Mouse (Mus musculus) limb, embryonic 14.5 days (tissue): Measurements from ENCODE around the gene Tspan13. TPM values are rescaled to one million over a fixed set of nuclear protein-coding genes. Genes with fewer than 3 reads are reported as not detected.

ENCODE experiments used
- ATAC-seq: fragments of 200-750 bp; cut with Nextera tagmentation; 2 replicates; pipeline ENCODE4 v1.8.0; 2017; ENCODE audit warnings: low read depth, moderate number of reproducible peaks, moderate TSS enrichment; ENCODE audit not compliant: low FRiP score
- DNase-seq: peaks from one replicate; pipeline ENCODE4 v3.0.0-alpha.2; 2015; ENCODE audit warnings: low spot score
- H3K27ac ChIP-seq: fragments of 300-500 bp; sonication (generic); replicated peaks from 2 replicates; pipeline ENCODE4 v1.5.1; 2014; ENCODE audit warnings: low read depth, mild to moderate bottlenecking, low read length, moderate library complexity, mixed read lengths
- H3K27me3 ChIP-seq: fragments of 300-500 bp; sonication (generic); 2 replicates; pipeline ENCODE4 v1.6.1; 2014; ENCODE audit warnings: low read length, mixed read lengths; ENCODE audit not compliant: control insufficient read depth, insufficient read depth
- H3K36me3 ChIP-seq: fragments of 300-500 bp; sonication (generic); 2 replicates; pipeline ENCODE4 v1.6.1; 2014; ENCODE audit warnings: mild to moderate bottlenecking, low read length, moderate library complexity, mixed read lengths; ENCODE audit not compliant: control insufficient read depth, insufficient read depth
- H3K4me1 ChIP-seq: fragments of 300-500 bp; sonication (generic); 2 replicates; pipeline ENCODE4 v1.6.1; 2014; ENCODE audit warnings: antibody characterized with exemption, low read length, mixed read lengths; ENCODE audit not compliant: control insufficient read depth, insufficient read depth
- H3K4me2 ChIP-seq: fragments of 300-500 bp; sonication (generic); replicated peaks from 2 replicates; pipeline ENCODE4 v1.6.1; 2014; ENCODE audit warnings: low read depth, mild to moderate bottlenecking, low read length, moderate library complexity; ENCODE audit not compliant: severe bottlenecking
- H3K4me3 ChIP-seq: fragments of 300-500 bp; sonication (generic); replicated peaks from 2 replicates; pipeline ENCODE4 v1.5.1; 2014; ENCODE audit warnings: low read length
- H3K9ac ChIP-seq: fragments of 300-500 bp; sonication (generic); 2 replicates; pipeline ENCODE4 v1.6.1; 2014; ENCODE audit warnings: mild to moderate bottlenecking, low read depth, low read length, moderate library complexity; ENCODE audit not compliant: severe bottlenecking
- H3K9me3 ChIP-seq: fragments of 300-500 bp; sonication (generic); 2 replicates; pipeline ENCODE4 v1.6.1; 2016; ENCODE audit warnings: low read length; ENCODE audit not compliant: control insufficient read depth
- POLR2A ChIP-seq: fragments of 200-500 bp; IDR thresholded peaks from 2 replicates; pipeline ENCODE4 v1.8.0; 2012; ENCODE audit warnings: inconsistent platforms, mild to moderate bottlenecking, moderate library complexity, borderline replicate concordance; ENCODE audit not compliant: insufficient read depth, insufficient read length; ENCODE audit errors: extremely low read depth
- WGBS: fragments of 180-500 bp; shearing (Covaris S2); extraction: QIAGEN DNeasy Blood & Tissue Kit; methylation state at CpG from one replicate; pipeline ENCODE4 v1.1.7; 2014; 5-methylcytosine and 5-hydroxymethylcytosine counted together
- polyA plus RNA-seq, 2 experiments: library from polyadenylated mRNA; depleted of rRNA in 1 of 2; stranded (reverse) in 1 of 2; unstranded in 1 of 2; fragments of >200 nt; fragmentation: Nextera tagmentation in 1 of 2; extraction: Ambion mirVana in 1 of 2; gene quantifications; 2 replicates each; pipeline versions ENCODE4 v1.2.1 to v1.2.3; 2012 to 2014

Gene Tspan13
- polyA plus RNA-seq, 2 experiments = 38.3 to 40.4 TPM

DNA sequence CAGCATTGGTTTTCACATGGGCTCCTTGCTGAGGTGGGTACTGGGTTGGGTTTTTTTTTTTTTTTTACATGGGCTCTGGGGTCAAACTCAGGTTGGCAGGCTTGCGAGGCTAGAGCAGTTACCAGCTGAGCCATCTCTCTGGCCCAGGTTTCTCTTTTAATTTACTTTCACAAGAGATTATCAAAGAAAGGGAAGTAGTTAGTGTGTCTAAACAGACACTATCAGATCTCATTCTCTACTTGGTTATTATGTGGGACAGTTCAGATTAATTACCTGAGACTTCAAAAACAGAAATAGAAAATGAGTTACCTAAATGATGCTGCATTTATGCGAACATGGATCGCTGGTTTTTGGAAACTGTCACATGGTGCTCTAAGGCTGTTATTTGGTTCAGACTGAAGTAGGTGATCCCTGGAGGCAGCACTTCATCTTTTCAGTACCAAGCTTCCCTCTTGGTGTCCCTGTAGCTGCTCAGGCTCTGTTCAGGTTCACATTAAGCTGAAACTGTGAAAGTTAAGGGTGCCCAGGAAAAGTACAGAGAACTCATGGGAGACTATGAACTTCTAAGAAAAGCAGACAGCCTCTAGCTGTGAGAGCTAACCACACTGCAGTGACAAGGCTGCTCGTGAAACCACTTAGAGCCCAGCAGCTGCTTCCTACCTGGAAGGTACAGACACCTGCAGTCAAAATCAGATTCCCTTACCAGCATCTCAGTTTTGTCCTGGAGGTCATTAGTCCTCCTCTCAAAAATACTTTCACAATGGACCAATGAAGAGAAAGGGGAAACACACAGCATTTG, 36.0 kb upstream of the Tspan13 start:
- Histone ChIP-seq H3K4me2 (no peak overlapping the region), H3K36me3 (no peaks in the 10 kb centered on the region), H3K27ac (no peak overlapping the region), H3K9me3 (no peaks in the 10 kb centered on the region), H3K4me3 (no peak overlapping the region), H3K4me1 (no peaks in the 10 kb centered on the region), H3K9ac (no peak overlapping the region), H3K27me3 (no peaks in the 10 kb centered on the region)
- TF ChIP-seq POLR2A = no peak
- ATAC-seq (no peak), DNase-seq (no peak)
- WGBS = 64% methylated on average over 4 of the region's 4 CpGs

DNA sequence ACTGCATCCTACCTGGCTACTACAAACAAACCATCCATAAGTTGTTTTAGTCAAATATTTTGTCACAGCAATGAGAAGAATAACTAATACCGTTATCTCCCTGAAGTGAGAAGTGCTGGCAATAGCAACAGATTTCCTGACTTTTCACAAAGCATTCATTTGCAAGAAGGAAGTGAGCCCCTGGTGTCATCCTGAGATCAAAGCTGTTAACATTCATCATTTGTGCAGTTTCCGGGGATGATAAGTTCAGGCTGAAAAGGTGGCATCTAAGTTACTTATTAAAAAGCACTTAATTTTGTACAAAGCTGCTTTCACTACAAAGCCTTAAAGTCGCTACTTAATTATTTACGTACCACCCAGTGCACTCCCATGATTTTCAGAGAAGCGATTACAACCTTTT, 30.6 kb upstream of the Tspan13 start:
- Histone ChIP-seq H3K4me1 (no peaks in the 10 kb centered on the region), H3K27me3 (no peaks in the 10 kb centered on the region), H3K4me3 (no peak overlapping the region), H3K27ac (no peak overlapping the region), H3K36me3 (no peaks in the 10 kb centered on the region), H3K9ac (no peak overlapping the region), H3K4me2 (no peak overlapping the region), H3K9me3 (no peaks in the 10 kb centered on the region)
- TF ChIP-seq POLR2A = no peak
- DNase-seq (no peak), ATAC-seq (no peak)
- WGBS = 15% methylated on average over 5 of the region's 5 CpGs

DNA sequence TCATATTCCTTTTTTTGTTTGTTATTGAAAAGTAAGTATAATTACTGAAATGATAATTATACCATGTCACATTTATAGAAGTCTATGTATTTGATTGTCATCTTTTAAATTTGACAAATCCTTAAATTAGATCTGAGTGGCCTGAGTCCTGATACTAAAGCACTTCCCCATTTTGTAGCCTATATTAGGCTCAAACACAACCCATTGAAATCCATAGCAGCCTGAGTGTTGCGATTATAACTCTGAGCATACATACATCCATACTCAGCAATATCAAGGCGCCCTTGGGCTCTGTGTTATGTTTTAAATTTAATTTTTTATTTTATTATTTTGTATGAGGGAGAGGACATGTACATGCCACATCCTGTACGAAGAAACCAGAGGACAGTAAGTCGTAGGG, 27.9 kb upstream of the Tspan13 start:
- no peak for DNase-seq
- Histone ChIP-seq H3K27me3 (no peaks in the 10 kb centered on the region), H3K4me2 (no peak overlapping the region), H3K4me3 (no peak overlapping the region), H3K9me3 (no peaks in the 10 kb centered on the region), H3K27ac (no peak overlapping the region), H3K9ac (no peak overlapping the region), H3K36me3 (no peaks in the 10 kb centered on the region), H3K4me1 (no peaks in the 10 kb centered on the region)
- 83% methylated on average over 4 of the region's 4 CpGs for WGBS
- no peak for ATAC-seq
- no peak for TF ChIP-seq POLR2A

DNA sequence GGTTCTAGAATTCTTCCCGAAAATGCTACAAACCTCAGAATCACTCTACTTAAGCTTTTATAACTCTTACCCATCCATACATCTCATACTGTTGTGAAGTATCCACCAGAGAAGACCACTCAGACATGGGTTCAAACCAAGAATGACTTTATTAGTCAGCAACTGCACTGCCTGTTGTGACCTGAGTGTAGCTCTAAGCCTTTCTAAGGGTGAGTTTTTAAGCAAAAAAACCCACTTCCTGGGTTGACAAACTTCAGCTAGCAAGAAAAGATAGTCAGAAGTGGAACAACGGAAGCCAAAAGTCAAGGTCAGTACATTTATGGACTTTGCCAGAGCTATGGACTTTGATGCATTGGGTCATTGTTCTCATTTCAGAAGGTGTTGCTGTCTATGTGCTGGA, 25.2 kb upstream of the Tspan13 start:
- H3K4me1 ChIP-seq = no peaks in the 10 kb centered on the region
- no peak overlapping the region for H3K4me2 ChIP-seq
- no peak overlapping the region for H3K4me3 ChIP-seq
- no peaks in the 10 kb centered on the region for H3K36me3 ChIP-seq
- no peak overlapping the region for H3K27ac ChIP-seq
- DNase-seq = no peak
- no peak for ATAC-seq
- no peak overlapping the region for H3K9ac ChIP-seq
- no peak for TF ChIP-seq POLR2A
- 93% methylated on average over 2 of the region's 2 CpGs for WGBS
- no peaks in the 10 kb centered on the region for H3K27me3 ChIP-seq
- no peaks in the 10 kb centered on the region for H3K9me3 ChIP-seq

DNA sequence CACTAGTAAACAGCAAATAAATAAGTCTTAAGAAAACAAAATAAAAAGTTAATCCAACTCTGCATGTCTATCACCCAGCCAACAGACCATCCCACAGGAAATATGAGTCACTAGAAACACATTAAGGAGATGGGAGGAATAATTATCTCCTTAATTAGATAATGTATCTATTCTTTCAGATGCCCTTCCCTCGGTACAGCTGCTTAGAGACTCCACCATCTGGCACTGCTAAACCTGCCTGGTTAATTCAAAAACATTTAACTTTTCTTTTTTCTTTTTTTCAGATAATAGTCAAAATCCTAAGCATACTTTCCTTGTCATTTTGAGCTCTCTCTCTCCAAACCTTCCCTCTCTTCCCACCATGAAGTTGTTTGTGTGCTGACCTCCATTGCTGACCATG, 23.6 kb upstream of the Tspan13 start:
- ATAC-seq (no peak), DNase-seq (no peak)
- Histone ChIP-seq H3K4me1 (no peaks in the 10 kb centered on the region), H3K9ac (no peak overlapping the region), H3K27me3 (no peaks in the 10 kb centered on the region), H3K4me3 (no peak overlapping the region), H3K27ac (no peak overlapping the region), H3K4me2 (no peak overlapping the region), H3K36me3 (no peaks in the 10 kb centered on the region), H3K9me3 (no peaks in the 10 kb centered on the region)
- WGBS = 85% methylated on average over 1 of the region's 1 CpGs
- no peak for TF ChIP-seq POLR2A
